Mouse (Mus musculus): ENCODE data around the gene Olfr370. TPM values are rescaled to one million over a fixed set of nuclear protein-coding genes. Genes with fewer than 3 reads are reported as not detected.

Olfr370 gene
- total and polyA plus RNA-seq, 3 experiments: 0.22 TPM; not detected in 2

GRCm38 (mm10) chr8:83563246-83563645, 27.7 kb downstream of the Olfr370 start:
- DNase-seq (ENCODE audit: low spot score) (no peak), ATAC-seq (ENCODE audit: extremely low read depth, insufficient number of reproducible peaks, low FRiP score, poor library complexity, severe bottlenecking) (no peak)
- peaks cover 25% of the 10 kb centered on the region for H3K4me1 ChIP-seq (ENCODE audit: insufficient read depth, low read depth, low read length)
- H3K9me3 ChIP-seq (replicated peaks): no peaks in the 10 kb centered on the region
- H3K27me3 ChIP-seq (ENCODE audit: insufficient read depth, low read length): peaks cover 13% of the 10 kb centered on the region
- H3K36me3 ChIP-seq (replicated peaks): peaks cover 3% of the 10 kb centered on the region
- no peak overlapping the region for H3K4me3 ChIP-seq (ENCODE audit: low read depth, low read length)
- TF ChIP-seq GATA2 (IDR thresholded peaks at IDR 0.05; ENCODE audit: borderline replicate concordance, low read depth, low read length) (no peak), TAL1 (conservative IDR thresholded peaks at IDR 0.05; ENCODE audit: low read depth, low read length) (no peak), CTCF (IDR thresholded peaks at IDR 0.05; ENCODE audit: low read depth, low read length) (no peak), GATA1 (IDR thresholded peaks at IDR 0.05; ENCODE audit: borderline replicate concordance, low read length) (no peak), POLR2AphosphoS5 (IDR thresholded peaks at IDR 0.05; ENCODE audit: insufficient replicate concordance, low read depth, low read length) (no peak)

GRCm38 (mm10) chr8:83565731-83566375, 30.3 kb downstream of the Olfr370 start:
- TF ChIP-seq GATA1 (IDR thresholded peaks at IDR 0.05; ENCODE audit: borderline replicate concordance, low read length): no peak
- TF ChIP-seq TAL1 (conservative IDR thresholded peaks at IDR 0.05; ENCODE audit: low read depth, low read length): no peak
- TF ChIP-seq POLR2AphosphoS5 (IDR thresholded peaks at IDR 0.05; ENCODE audit: insufficient replicate concordance, low read depth, low read length): no peak
- no peak for TF ChIP-seq GATA2 (IDR thresholded peaks at IDR 0.05; ENCODE audit: borderline replicate concordance, low read depth, low read length)
- TF ChIP-seq CTCF (IDR thresholded peaks at IDR 0.05; ENCODE audit: low read depth, low read length): no peak

DNA sequence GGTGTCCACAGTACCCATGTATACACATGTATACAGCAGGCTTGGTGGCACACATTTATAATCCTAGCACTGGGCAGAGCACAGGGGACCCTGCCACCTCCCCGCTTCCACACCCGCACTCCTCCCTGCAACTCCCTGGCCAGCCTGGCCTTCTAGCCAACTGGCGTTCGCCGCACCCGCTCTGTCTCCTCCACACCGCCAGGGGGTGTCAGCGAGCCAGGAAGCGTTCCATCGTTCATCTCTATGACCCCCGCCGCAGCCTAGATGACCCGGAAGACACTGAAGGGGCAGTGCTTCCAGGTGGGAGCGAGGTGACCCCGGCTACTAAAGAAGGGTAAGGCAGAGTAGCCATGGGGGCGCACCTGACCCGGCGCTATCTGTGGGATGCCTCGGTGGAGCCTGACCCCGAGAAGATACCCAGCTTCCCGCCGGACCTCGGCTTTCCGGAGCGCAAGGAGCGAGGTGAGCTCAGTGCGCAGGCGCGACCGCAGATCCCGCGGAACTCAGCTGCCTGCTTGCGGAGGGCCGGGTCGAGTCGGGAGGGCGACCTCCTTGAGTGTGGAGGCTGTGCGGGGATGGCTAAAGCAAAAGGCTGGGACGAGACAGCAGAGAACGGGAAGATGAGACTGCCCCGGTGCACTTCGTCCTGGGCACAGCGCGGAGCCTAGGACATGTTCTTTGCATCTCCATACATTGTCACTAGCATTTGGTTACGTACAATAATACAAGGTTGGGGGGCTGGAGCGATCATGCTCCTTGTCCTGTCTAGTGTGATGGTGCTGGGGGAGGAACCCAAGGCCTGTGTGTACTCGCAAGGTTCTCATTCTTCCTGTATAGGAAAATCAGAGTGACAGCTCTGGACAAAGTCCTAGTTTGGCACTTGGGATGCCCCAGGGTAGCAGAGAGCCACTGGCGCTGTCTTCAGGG, 31.2 kb downstream of the Olfr370 start, which contains the start of gene Ndufb7:
Gene Ndufb7, plus strand, starts transcription at position 203 of the 927 bp plus-strand sequence.
- peaks cover 45% of the 10 kb centered on the region for H3K4me1 ChIP-seq (ENCODE audit: insufficient read depth, low read depth, low read length)
- no peaks in the 10 kb centered on the region for H3K9me3 ChIP-seq (replicated peaks)
- peak within 1 kb of the TSS; percentile 85 for H3K4me3 ChIP-seq (ENCODE audit: low read depth, low read length)
- peak; percentile 77 for DNase-seq (ENCODE audit: low spot score)
- peaks cover 9% of the 10 kb centered on the region for H3K27me3 ChIP-seq (ENCODE audit: insufficient read depth, low read length)
- no peak for TF ChIP-seq GATA2 (IDR thresholded peaks at IDR 0.05; ENCODE audit: borderline replicate concordance, low read depth, low read length)
- no peak for TF ChIP-seq CTCF (IDR thresholded peaks at IDR 0.05; ENCODE audit: low read depth, low read length)
- no peak for TF ChIP-seq GATA1 (IDR thresholded peaks at IDR 0.05; ENCODE audit: borderline replicate concordance, low read length)
- peak; percentile 82 for ATAC-seq (ENCODE audit: extremely low read depth, insufficient number of reproducible peaks, low FRiP score, poor library complexity, severe bottlenecking)
- peaks cover 37% of the 10 kb centered on the region for H3K36me3 ChIP-seq (replicated peaks)

More at GRCm38 (mm10) chr8:83565731-83566375, 30.3 kb downstream of the Olfr370 start:
- Histone ChIP-seq H3K27me3 (ENCODE audit: insufficient read depth, low read length) (peaks cover 13% of the 10 kb centered on the region), H3K36me3 (replicated peaks) (peaks cover 29% of the 10 kb centered on the region), H3K4me3 (ENCODE audit: low read depth, low read length) (peak overlapping the region; percentile 85; the same call in 1 of the 2 replicates), H3K4me1 (ENCODE audit: insufficient read depth, low read depth, low read length) (peaks cover 42% of the 10 kb centered on the region), H3K9me3 (replicated peaks) (no peaks in the 10 kb centered on the region)
- ATAC-seq (ENCODE audit: extremely low read depth, insufficient number of reproducible peaks, low FRiP score, poor library complexity, severe bottlenecking): no peak
- no peak for DNase-seq (ENCODE audit: low spot score)

DNA sequence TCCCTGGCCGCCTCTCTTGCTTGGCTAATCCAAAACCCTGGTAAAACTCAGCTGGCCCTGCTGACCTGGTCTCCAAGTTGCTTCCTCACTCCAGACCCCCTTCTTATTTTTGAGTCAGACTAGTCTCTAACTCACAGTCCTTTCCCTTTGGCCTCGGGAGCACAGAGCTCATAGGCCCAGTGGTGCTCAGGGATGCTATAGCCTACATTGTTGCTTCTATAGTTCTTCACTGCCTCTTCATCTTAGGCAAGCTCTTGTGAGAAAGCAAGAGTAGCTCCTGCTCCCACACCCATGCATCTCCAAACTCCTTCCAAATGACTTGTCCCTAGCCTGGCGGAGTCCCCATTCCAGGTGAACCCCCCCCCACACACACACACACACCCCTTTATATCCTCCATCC, 32.1 kb downstream of the Olfr370 start:
- no peak for DNase-seq (ENCODE audit: low spot score)
- H3K4me3 ChIP-seq (ENCODE audit: low read depth, low read length): peak overlapping the region; percentile 85; the same call in 1 of the 2 replicates
- no peak for TF ChIP-seq TAL1 (conservative IDR thresholded peaks at IDR 0.05; ENCODE audit: low read depth, low read length)
- no peak for TF ChIP-seq POLR2AphosphoS5 (IDR thresholded peaks at IDR 0.05; ENCODE audit: insufficient replicate concordance, low read depth, low read length)
- no peak for TF ChIP-seq GATA2 (IDR thresholded peaks at IDR 0.05; ENCODE audit: borderline replicate concordance, low read depth, low read length)
- no peak for TF ChIP-seq GATA1 (IDR thresholded peaks at IDR 0.05; ENCODE audit: borderline replicate concordance, low read length)
- TF ChIP-seq CTCF (IDR thresholded peaks at IDR 0.05; ENCODE audit: low read depth, low read length): no peak
- ATAC-seq (ENCODE audit: extremely low read depth, insufficient number of reproducible peaks, low FRiP score, poor library complexity, severe bottlenecking): no peak
- no peaks in the 10 kb centered on the region for H3K9me3 ChIP-seq (replicated peaks)
- H3K27me3 ChIP-seq (ENCODE audit: insufficient read depth, low read length): peaks cover 3% of the 10 kb centered on the region
- H3K36me3 ChIP-seq (replicated peaks): peaks cover 47% of the 10 kb centered on the region
- H3K4me1 ChIP-seq (ENCODE audit: insufficient read depth, low read depth, low read length): peaks cover 53% of the 10 kb centered on the region

- ATAC-seq (ENCODE audit: extremely low read depth, insufficient number of reproducible peaks, low FRiP score, poor library complexity, severe bottlenecking): no peak
- no peak for TF ChIP-seq CTCF (IDR thresholded peaks at IDR 0.05; ENCODE audit: low read depth, low read length)
- no peak for TF ChIP-seq TAL1 (conservative IDR thresholded peaks at IDR 0.05; ENCODE audit: low read depth, low read length)
- no peak for TF ChIP-seq GATA1 (IDR thresholded peaks at IDR 0.05; ENCODE audit: borderline replicate concordance, low read length)
- TF ChIP-seq GATA2 (IDR thresholded peaks at IDR 0.05; ENCODE audit: borderline replicate concordance, low read depth, low read length): no peak
- TF ChIP-seq POLR2AphosphoS5 (IDR thresholded peaks at IDR 0.05; ENCODE audit: insufficient replicate concordance, low read depth, low read length): no peak
- Histone ChIP-seq H3K27me3 (ENCODE audit: insufficient read depth, low read length) (no peaks in the 10 kb centered on the region), H3K4me1 (ENCODE audit: insufficient read depth, low read depth, low read length) (peaks cover 52% of the 10 kb centered on the region), H3K4me3 (ENCODE audit: low read depth, low read length) (peak overlapping the region; percentile 85; the same call in 1 of the 2 replicates), H3K9me3 (replicated peaks) (no peaks in the 10 kb centered on the region), H3K36me3 (replicated peaks) (peaks cover 51% of the 10 kb centered on the region)
- no peak for DNase-seq (ENCODE audit: low spot score)
Observed at GRCm38 (mm10) chr8:83568128-83568527, 32.5 kb downstream of the Olfr370 start.

GRCm38 (mm10) chr8:83568755-83569154, 33.2 kb downstream of the Olfr370 start:
- TF ChIP-seq TAL1 (conservative IDR thresholded peaks at IDR 0.05; ENCODE audit: low read depth, low read length) (no peak), GATA1 (IDR thresholded peaks at IDR 0.05; ENCODE audit: borderline replicate concordance, low read length) (no peak), GATA2 (IDR thresholded peaks at IDR 0.05; ENCODE audit: borderline replicate concordance, low read depth, low read length) (no peak), POLR2AphosphoS5 (IDR thresholded peaks at IDR 0.05; ENCODE audit: insufficient replicate concordance, low read depth, low read length) (no peak), CTCF (IDR thresholded peaks at IDR 0.05; ENCODE audit: low read depth, low read length) (no peak)
- DNase-seq (ENCODE audit: low spot score) (no peak), ATAC-seq (ENCODE audit: extremely low read depth, insufficient number of reproducible peaks, low FRiP score, poor library complexity, severe bottlenecking) (no peak)
- Histone ChIP-seq H3K4me1 (ENCODE audit: insufficient read depth, low read depth, low read length) (peaks cover 57% of the 10 kb centered on the region), H3K36me3 (replicated peaks) (peaks cover 58% of the 10 kb centered on the region), H3K9me3 (replicated peaks) (no peaks in the 10 kb centered on the region), H3K27me3 (ENCODE audit: insufficient read depth, low read length) (no peaks in the 10 kb centered on the region), H3K4me3 (ENCODE audit: low read depth, low read length) (no peak overlapping the region)

All from G1E (cell line).